Mouse (Mus musculus) layer of hippocampus, postnatal 25 days (tissue): ENCODE data around the gene Mmp19. TPM values are rescaled to one million over a fixed set of nuclear protein-coding genes. Genes with fewer than 3 reads are reported as not detected.

ENCODE experiments used
- DNase-seq, 2 experiments: peaks; one replicate each; pipeline ENCODE4 v3.0.0; 2022; ENCODE audit warnings: mixed read lengths in 2 of 2, low spot score in 1 of 2; ENCODE audit errors: extremely low spot score in 1 of 2
- total RNA-seq, 2 experiments: library from RNA; stranded (reverse); gene quantifications; 2 replicates each; pipeline ENCODE4 v1.2.3; 2021

Gene Mmp19
- total RNA-seq, 2 experiments from 2014 or later, result 0.54 to 0.81 TPM

DNA sequence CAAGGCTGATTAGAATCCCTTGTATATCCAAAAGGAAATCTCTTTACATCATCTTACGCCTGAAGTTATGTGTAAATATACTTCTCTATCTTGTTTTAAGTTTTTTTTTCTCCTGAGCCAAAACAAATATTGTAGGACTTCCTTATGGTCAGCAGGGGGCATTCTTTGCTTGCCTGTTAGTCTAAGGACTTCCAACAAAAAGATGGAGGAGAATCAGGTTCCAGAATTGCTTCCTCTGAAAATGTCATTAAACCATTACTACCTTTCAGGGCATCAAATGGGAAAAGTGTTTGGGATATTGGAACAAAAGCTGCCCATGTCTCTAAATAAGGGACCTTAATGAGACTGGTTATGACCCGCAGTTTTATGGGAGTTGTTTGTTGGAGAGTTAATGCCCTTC is 54.8 kb downstream of the Mmp19 start:
- DNase-seq, result no peak

- DNase-seq, result no peak
Measured at GRCm38 (mm10) chr10:128846664-128847063, 56.0 kb downstream of the Mmp19 start.

DNA sequence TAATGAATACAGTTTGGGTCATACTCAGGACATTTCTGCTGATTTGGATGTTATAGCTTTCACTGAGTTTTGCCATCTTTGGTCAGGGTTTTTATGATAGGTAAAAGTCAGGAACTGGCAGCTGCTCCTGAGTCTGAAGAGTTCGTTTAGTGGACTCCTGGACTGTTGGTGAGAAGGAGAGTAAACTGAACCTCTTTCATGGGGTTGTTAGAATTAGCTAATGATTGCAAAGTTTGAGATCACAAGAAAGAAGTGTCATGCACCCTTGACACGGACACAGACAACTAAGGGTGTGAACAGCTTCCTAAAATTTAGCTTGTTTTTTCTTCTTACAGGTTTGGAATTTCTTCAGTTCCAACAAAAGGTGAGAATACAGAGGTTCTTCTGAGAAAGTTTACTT is 57.7 kb downstream of the Mmp19 start:
- no peak for DNase-seq

GRCm38 (mm10) chr10:128850339-128850738 is 59.6 kb downstream of the Mmp19 start:
- DNase-seq, result no peak

Other genes starting within 250 kb of the Mmp19 start
- 10 to 100 TPM; 13.2 to 14.8 TPM for gene Zc3h10, start 243.1 kb upstream of the Mmp19 start, total RNA-seq
- gene Rpl41, start 241.6 kb upstream of the Mmp19 start, total RNA-seq, result 1,000 to 10,000 TPM; 1,459 to 1,623 TPM
- 10 to 100 TPM; 62.9 to 65.3 TPM for gene Pa2g4, start 224.9 kb upstream of the Mmp19 start, total RNA-seq
- gene Erbb3, start 201.3 kb upstream of the Mmp19 start, total RNA-seq, result 1 to 10 TPM; 9.7 to 10.0 TPM
- 100 to 1,000 TPM; 321 to 324 TPM for gene Rps26, start 164.2 kb upstream of the Mmp19 start, total RNA-seq
- 10 to 100 TPM; 10.7 to 17.2 TPM for gene Ikzf4, start 144.9 kb upstream of the Mmp19 start, total RNA-seq
- 10 to 100 TPM; 11.4 to 13.3 TPM for gene Suox, start 116.8 kb upstream of the Mmp19 start, total RNA-seq
- 100 to 1,000 TPM; 130 to 136 TPM for gene Rab5b, start 94.6 kb upstream of the Mmp19 start, total RNA-seq
- under 1 TPM; 0.49 to 0.62 TPM for gene Pmel, start 86.7 kb upstream of the Mmp19 start, total RNA-seq
- gene Cdk2, start 85.9 kb upstream of the Mmp19 start, total RNA-seq, result 1 to 10 TPM; 2.7 to 4.0 TPM
- 1 to 10 TPM; 9.3 to 9.8 TPM for gene Dgka, start 46.1 kb upstream of the Mmp19 start, total RNA-seq
- 10 to 100 TPM; 25.1 to 26.3 TPM for gene Pym1, start 43.0 kb upstream of the Mmp19 start, total RNA-seq
- gene Dnajc14, start 13.2 kb downstream of the Mmp19 start, total RNA-seq, result 10 to 100 TPM; 66.4 to 68.4 TPM
- 10 to 100 TPM; 11.3 to 12.1 TPM for gene Tmem198b, start 13.5 kb downstream of the Mmp19 start, total RNA-seq
- gene Sarnp, start 26.4 kb downstream of the Mmp19 start, total RNA-seq, result 10 to 100 TPM; 36.5 to 39.9 TPM
- 1 to 10 TPM; 7.9 to 8.8 TPM for gene Ormdl2, start 30.7 kb downstream of the Mmp19 start, total RNA-seq
- 10 to 100 TPM; 20.9 to 21.4 TPM for gene Gdf11, start 100.8 kb downstream of the Mmp19 start, total RNA-seq
- gene Cd63, start 110.1 kb downstream of the Mmp19 start, total RNA-seq, result 10 to 100 TPM; 76.6 to 84.7 TPM
- gene Rdh5, start 132.0 kb downstream of the Mmp19 start, total RNA-seq, result 1 to 10 TPM; 5.8 to 6.6 TPM
- 100 to 1,000 TPM in 1 of 2 experiments, 10 to 100 TPM in 1; 86.8 to 102 TPM for gene Bloc1s1, start 133.1 kb downstream of the Mmp19 start, total RNA-seq
- 10 to 100 TPM; 25.6 to 30.7 TPM for gene Itga7, start 142.9 kb downstream of the Mmp19 start, total RNA-seq
- gene Mettl7b, start 170.1 kb downstream of the Mmp19 start, total RNA-seq, result not detected
- gene Olfr9, start 198.5 kb downstream of the Mmp19 start, total RNA-seq, result not detected
- not detected for gene Olfr763, start 219.9 kb downstream of the Mmp19 start, total RNA-seq
- gene Olfr764-ps1, start 249.0 kb downstream of the Mmp19 start, total RNA-seq, result not detected